Mouse (Mus musculus): ENCODE measurements around the gene Podxl. TPM values are rescaled to one million over a fixed set of nuclear protein-coding genes. Genes with fewer than 3 reads are reported as not detected.

Podxl gene
- total RNA-seq, 2 experiments from 2014 or later = 39.4 to 59.5 TPM

Other genes starting within 250 kb of the Podxl start
- 100 to 1,000 TPM; 182 to 208 TPM for gene Mkln1, start 165.2 kb downstream of the Podxl start, total RNA-seq (2021)

Measured in adrenal gland, postnatal 36 days (tissue).